Mouse (Mus musculus) heart, embryonic 14.5 days (tissue): ENCODE results near the gene Mfsd4b1. TPM values are rescaled to one million over a fixed set of nuclear protein-coding genes. Genes with fewer than 3 reads are reported as not detected.

Experiments used
- ATAC-seq: fragments of 200-750 bp; cut with Nextera tagmentation; 2 replicates; pipeline ENCODE4 v1.8.0; 2017; ENCODE audit warnings: low read depth, moderate TSS enrichment; ENCODE audit not compliant: insufficient number of reproducible peaks, insufficient read depth, low FRiP score
- H3K27ac ChIP-seq, 2 experiments: fragments of 200-500 bp in 1 of 2; fragments of 300-500 bp in 1 of 2; sonication (generic) in 1 of 2; replicated peaks in 1 of 2; 2 replicates each; pipeline ENCODE4 v1.5.1; 2012 to 2014; ENCODE audit warnings: low read depth in 2 of 2, low read length in 2 of 2, control low read depth in 1 of 2, mild to moderate bottlenecking in 1 of 2, mixed read lengths in 1 of 2; ENCODE audit not compliant: control insufficient read depth in 1 of 2, insufficient read depth in 1 of 2
- H3K27me3 ChIP-seq: fragments of 300-500 bp; sonication (generic); 2 replicates; pipeline ENCODE4 v1.6.1; 2014; ENCODE audit warnings: mild to moderate bottlenecking, low read length, control low read depth; ENCODE audit not compliant: control insufficient read depth, insufficient read depth
- H3K36me3 ChIP-seq: fragments of 300-500 bp; sonication (generic); 2 replicates; pipeline ENCODE4 v1.6.1; 2014; ENCODE audit warnings: mild to moderate bottlenecking, control low read depth, low read length, mixed read lengths; ENCODE audit not compliant: control insufficient read depth, insufficient read depth
- H3K4me1 ChIP-seq, 2 experiments: fragments of 200-500 bp in 1 of 2; fragments of 300-500 bp in 1 of 2; sonication (generic) in 1 of 2; 2 replicates each; pipeline ENCODE4 v1.6.1; 2012 to 2014; ENCODE audit warnings: low read length in 2 of 2, control low read depth in 1 of 2, mixed read lengths in 1 of 2; ENCODE audit not compliant: control insufficient read depth in 2 of 2, insufficient read depth in 2 of 2
- H3K4me2 ChIP-seq: fragments of 300-500 bp; sonication (generic); 2 replicates; pipeline ENCODE4 v1.6.1; 2014; ENCODE audit warnings: mild to moderate bottlenecking, low read length
- H3K4me3 ChIP-seq, 2 experiments: fragments of 200-500 bp in 1 of 2; fragments of 300-500 bp in 1 of 2; sonication (generic) in 1 of 2; 2 replicates each; pipeline ENCODE4 v1.5.1; 2012 to 2014; ENCODE audit warnings: low read length in 2 of 2, mild to moderate bottlenecking in 2 of 2, control low read depth in 1 of 2, low read depth in 1 of 2, moderate library complexity in 1 of 2; ENCODE audit not compliant: control insufficient read depth in 1 of 2, insufficient read depth in 1 of 2
- H3K9ac ChIP-seq: fragments of 300-500 bp; sonication (generic); 2 replicates; pipeline ENCODE4 v1.6.1; 2014; ENCODE audit warnings: mild to moderate bottlenecking, low read length
- H3K9me3 ChIP-seq: fragments of 300-500 bp; sonication (generic); 2 replicates; pipeline ENCODE4 v1.6.1; 2016; ENCODE audit warnings: low read length, control low read depth; ENCODE audit not compliant: control insufficient read depth
- WGBS: fragments of 180-500 bp; shearing (Covaris S2); extraction: QIAGEN DNeasy Blood & Tissue Kit; methylation state at CpG from one replicate; pipeline ENCODE4 v1.1.7; 2014; 5-methylcytosine and 5-hydroxymethylcytosine counted together
- polyA plus RNA-seq: library from polyadenylated mRNA; unstranded; fragments of >200 nt; fragmentation: Nextera tagmentation; extraction: Ambion mirVana; gene quantifications from 2 replicates; pipeline ENCODE4 v1.2.1, GENCODE M21; 2014

Mfsd4b1 gene
- polyA plus RNA-seq, 1 experiment from 2014 or later, result 0.58 TPM

DNA sequence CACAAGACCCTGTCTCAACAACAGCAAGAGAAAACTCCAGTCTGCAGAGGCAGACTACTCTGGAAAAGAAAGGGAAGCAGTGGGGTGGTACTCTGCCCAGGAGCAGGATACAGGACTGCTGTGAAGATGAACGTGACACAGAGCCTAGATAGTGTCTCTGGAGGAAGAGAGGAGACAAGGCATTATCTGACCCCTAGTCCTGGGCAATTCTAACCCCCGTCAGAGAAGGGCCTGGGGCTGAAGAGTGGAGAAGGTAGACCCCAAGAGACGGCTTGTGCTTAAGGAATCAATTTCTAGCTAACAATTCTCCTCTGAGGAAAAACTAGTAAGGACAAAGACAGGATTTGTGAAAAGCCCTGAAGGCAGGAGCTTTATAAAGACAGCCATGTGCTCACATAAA, 40.3 kb upstream of the Mfsd4b1 start:
- 48% methylated on average over 3 of the region's 3 CpGs for WGBS

GRCm38 (mm10) chr10:40063291-40063890, 38.3 kb upstream of the Mfsd4b1 start:
- Histone ChIP-seq H3K4me1 (peaks cover under 1 to 2% of the 10 kb centered on the region in 2 experiments; a peak in 3 of 4 replicates), H3K27ac (no peak overlapping the region), H3K9ac (no peak overlapping the region), H3K4me3 (no peak overlapping the region), H3K27me3 (no peaks in the 10 kb centered on the region), H3K4me2 (no peak overlapping the region), H3K9me3 (no peaks in the 10 kb centered on the region), H3K36me3 (no peaks in the 10 kb centered on the region)
- no peak for ATAC-seq
- 41% methylated on average over 5 of the region's 5 CpGs for WGBS

More for the DNA sequence above, 40.3 kb upstream of the Mfsd4b1 start:
- Histone ChIP-seq H3K27ac (no peak overlapping the region), H3K27me3 (no peaks in the 10 kb centered on the region), H3K4me2 (no peak overlapping the region), H3K4me3 (no peak overlapping the region), H3K36me3 (no peaks in the 10 kb centered on the region), H3K4me1 (peaks cover 6 to 17% of the 10 kb centered on the region in 2 experiments), H3K9ac (no peak overlapping the region), H3K9me3 (no peaks in the 10 kb centered on the region)
- no peak for ATAC-seq

DNA sequence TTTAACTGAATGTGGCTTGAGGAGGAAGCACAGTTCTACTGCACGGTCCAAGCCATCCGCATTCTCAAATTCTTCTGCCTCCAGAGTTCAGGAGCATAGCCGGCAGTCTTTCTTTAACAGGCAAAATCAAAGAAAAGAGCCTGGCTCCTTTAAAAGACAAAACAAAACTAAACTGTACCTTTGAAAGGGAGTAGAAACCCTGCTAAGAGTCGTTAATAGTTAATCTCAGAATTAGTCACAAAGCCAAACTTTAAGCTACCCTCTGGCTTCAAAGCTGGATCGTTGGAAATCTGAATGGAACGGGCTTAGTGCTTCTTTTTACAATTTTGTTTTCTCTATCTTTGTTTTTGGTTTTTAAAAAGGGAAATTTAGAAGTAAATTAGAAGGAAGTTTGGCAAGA, 37.7 kb upstream of the Mfsd4b1 start:
- H3K9ac ChIP-seq, result no peak overlapping the region
- no peaks in the 10 kb centered on the region for H3K9me3 ChIP-seq
- no peak overlapping the region for H3K27ac ChIP-seq
- H3K36me3 ChIP-seq, result no peaks in the 10 kb centered on the region
- no peaks in the 10 kb centered on the region for H3K27me3 ChIP-seq
- 72% methylated on average over 6 of the region's 6 CpGs for WGBS
- no peak overlapping the region for H3K4me3 ChIP-seq
- H3K4me2 ChIP-seq, result no peak overlapping the region
- H3K4me1 ChIP-seq, result no peaks in the 10 kb centered on the region
- no peak for ATAC-seq

- no peaks in the 10 kb centered on the region for H3K4me1 ChIP-seq
- H3K36me3 ChIP-seq, result no peaks in the 10 kb centered on the region
- H3K4me3 ChIP-seq, result no peak overlapping the region
- H3K9me3 ChIP-seq, result no peaks in the 10 kb centered on the region
- 79% methylated on average over 5 of the region's 5 CpGs for WGBS
- H3K4me2 ChIP-seq, result no peak overlapping the region
- ATAC-seq, result no peak
- H3K9ac ChIP-seq, result no peak overlapping the region
- no peak overlapping the region for H3K27ac ChIP-seq
- no peaks in the 10 kb centered on the region for H3K27me3 ChIP-seq
These were observed 36.9 kb upstream of the Mfsd4b1 start for GRCm38 (mm10) chr10:40061926-40062325.

DNA sequence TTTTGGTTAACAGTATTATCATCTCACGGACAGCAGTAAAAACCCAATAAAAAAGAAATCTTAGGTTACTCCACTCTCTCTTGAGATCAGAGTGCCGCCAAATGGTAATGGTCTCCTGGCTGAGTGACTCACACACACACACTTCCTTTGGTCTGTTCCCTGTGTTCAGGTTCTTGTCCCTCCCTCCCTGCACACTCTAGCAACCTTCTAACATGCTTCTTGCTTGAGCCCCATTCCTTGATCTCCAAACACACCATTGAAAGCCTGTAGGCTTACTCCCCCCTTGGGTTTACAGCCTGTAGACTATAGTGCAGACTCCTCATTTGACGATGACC, 33.7 kb upstream of the Mfsd4b1 start:
- Histone ChIP-seq H3K27ac (no peak overlapping the region), H3K27me3 (no peaks in the 10 kb centered on the region), H3K36me3 (no peaks in the 10 kb centered on the region), H3K9ac (no peak overlapping the region), H3K9me3 (no peaks in the 10 kb centered on the region), H3K4me1 (no peaks in the 10 kb centered on the region), H3K4me3 (no peak overlapping the region), H3K4me2 (no peak overlapping the region)
- 83% methylated on average over 3 of the region's 3 CpGs for WGBS
- ATAC-seq, result no peak

DNA sequence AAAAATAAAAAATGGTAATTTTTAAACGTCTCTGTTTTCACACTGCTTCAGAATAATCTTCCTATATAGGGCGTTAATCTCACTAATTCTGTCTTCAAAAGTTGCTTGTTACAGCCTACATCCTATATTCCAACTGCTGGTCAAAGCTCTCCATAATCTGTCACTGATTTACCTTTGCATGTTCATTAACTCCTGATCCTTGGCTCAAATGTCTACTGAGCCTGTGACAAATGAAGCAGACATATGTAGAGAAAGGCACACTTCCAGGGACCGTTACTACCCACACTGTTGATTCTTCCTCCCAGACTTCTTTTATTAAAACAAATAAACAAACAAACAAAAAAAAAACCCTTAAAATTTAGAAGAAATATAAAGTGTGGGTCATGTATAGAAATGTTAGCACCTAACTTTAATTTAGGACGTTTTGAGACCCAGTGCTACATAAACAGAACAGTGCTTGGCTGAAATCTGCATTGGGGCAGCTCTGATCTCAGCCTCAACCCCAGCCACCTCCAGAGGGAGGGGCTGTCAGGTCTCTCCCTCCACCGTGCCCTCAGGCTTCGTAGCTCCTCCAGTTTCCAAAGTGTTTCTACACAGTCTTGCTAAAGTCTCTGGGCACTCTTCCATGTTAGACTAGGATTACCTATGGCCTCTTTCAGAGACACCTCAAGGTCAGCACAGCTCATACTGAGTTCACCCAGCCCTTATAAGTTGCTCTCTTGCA, 33.2 kb upstream of the Mfsd4b1 start:
- 58% methylated on average over 6 of the region's 6 CpGs for WGBS
- no peaks in the 10 kb centered on the region for H3K9me3 ChIP-seq
- no peaks in the 10 kb centered on the region for H3K36me3 ChIP-seq
- H3K4me2 ChIP-seq, result no peak overlapping the region
- no peaks in the 10 kb centered on the region for H3K4me1 ChIP-seq
- H3K4me3 ChIP-seq, result no peak overlapping the region
- no peak overlapping the region for H3K27ac ChIP-seq
- ATAC-seq, result no peak
- H3K27me3 ChIP-seq, result no peaks in the 10 kb centered on the region
- no peak overlapping the region for H3K9ac ChIP-seq

GRCm38 (mm10) chr10:40057615-40058014, 32.5 kb upstream of the Mfsd4b1 start:
- Histone ChIP-seq H3K4me3 (no peak overlapping the region), H3K27me3 (no peaks in the 10 kb centered on the region), H3K36me3 (peaks cover 3% of the 10 kb centered on the region; the same call in 1 of the 2 replicates), H3K27ac (no peak overlapping the region), H3K9ac (no peak overlapping the region), H3K9me3 (no peaks in the 10 kb centered on the region), H3K4me1 (no peaks in the 10 kb centered on the region), H3K4me2 (no peak overlapping the region)
- ATAC-seq, result no peak
- WGBS, result 81% methylated on average over 2 of the region's 2 CpGs

DNA sequence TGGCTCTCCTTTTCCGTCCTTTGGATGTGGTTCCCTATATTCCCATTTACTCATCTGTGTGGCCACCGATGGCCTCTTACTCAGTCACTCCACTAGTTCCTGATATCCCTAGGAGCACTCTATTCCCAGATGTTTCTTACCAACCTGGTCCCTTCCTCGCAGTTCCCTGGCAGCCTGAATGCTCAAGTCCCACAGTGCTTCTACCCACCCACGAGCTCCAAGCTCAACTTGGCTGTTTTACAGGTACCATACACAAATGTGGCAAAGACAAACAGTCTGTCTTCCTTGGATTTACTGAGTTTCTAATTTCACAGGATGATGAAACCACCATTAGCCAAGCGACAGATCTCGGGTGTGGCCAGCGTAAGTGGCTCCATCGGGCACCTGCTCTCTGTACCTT, 29.4 kb upstream of the Mfsd4b1 start:
- no peaks in the 10 kb centered on the region for H3K9me3 ChIP-seq
- no peak for ATAC-seq

More for the DNA sequence above, 29.4 kb upstream of the Mfsd4b1 start:
- Histone ChIP-seq H3K4me1 (no peaks in the 10 kb centered on the region), H3K4me3 (no peak overlapping the region), H3K9ac (no peak overlapping the region), H3K27me3 (no peaks in the 10 kb centered on the region), H3K36me3 (peaks cover 8% of the 10 kb centered on the region; the same call in 1 of the 2 replicates), H3K27ac (no peak overlapping the region), H3K4me2 (no peak overlapping the region)
- 90% methylated on average over 8 of the region's 8 CpGs for WGBS
